Mouse (Mus musculus) G1E (cell line): ENCODE measurements around the gene BC055324.

ENCODE experiments used
- CTCF ChIP-seq: IDR thresholded peaks from 2 replicates; pipeline ENCODE4 v1.5.1; 2012; ENCODE audit warnings: low read depth, low read length, inconsistent platforms, mixed read lengths
- GATA1 ChIP-seq: IDR thresholded peaks from 2 replicates; pipeline ENCODE4 v1.6.1; 2012; ENCODE audit warnings: borderline replicate concordance, low read length, inconsistent platforms, mixed read lengths

- TF ChIP-seq CTCF = no peak
- TF ChIP-seq GATA1 = no peak
These were observed 60.0 kb downstream of the BC055324 start for GRCm38 (mm10) chr1:163934591-163934990.
